Comparison of ENCODE assay signal across 8 mouse cellular contexts in genomic region chr10:77605908-77606826, GRCm38 (mm10). TPM values are rescaled to one million over a fixed set of nuclear protein-coding genes. Genes with fewer than 3 reads are reported as not detected.
DNase-seq lines count a peak whose midpoint lies in the region; ATAC-seq lines count a peak whose summit lies in the region.

Sumo3 (plus strand) TSS chr10:77606097.
Gm49325 (plus strand) TSS chr10:77606197.

- H3K9ac ChIP-seq in intestine, embryonic 15.5 days, result peak within 1 kb of the TSS; percentile 79

- ATAC-seq in intestine, embryonic 15.5 days, result peak; percentile 94
- ATAC-seq in megakaryocyte-erythroid progenitor cell, adult 5-6 weeks (replicated peaks; ENCODE audit: low FRiP score, low TSS enrichment, poor library complexity, severe bottlenecking), result peak; percentile 88

- H3K4me2 ChIP-seq in intestine, embryonic 15.5 days (replicated peaks), result peak within 1 kb of the TSS; percentile 74

- peak within 1 kb of the TSS; percentile 70 for H3K4me3 ChIP-seq in intestine, embryonic 15.5 days (replicated peaks)

- H3K4me1 ChIP-seq in intestine, embryonic 15.5 days (replicated peaks), result 0 out of 2 replicates have a peak, but pooled peaks cover 11% of the 10 kb centered on the region

- H3K9me3 ChIP-seq in intestine, embryonic 15.5 days, result no peaks in the 10 kb centered on the region

- peaks cover 14% of the 10 kb centered on the region; the same call in 1 of the 2 replicates for H3K36me3 ChIP-seq in intestine, embryonic 15.5 days

- WGBS in intestine, embryonic 15.5 days, result under 1% methylated on average over 104 of the region's 119 CpGs

- peak; percentile 99 for DNase-seq in adrenal gland, adult 18-20 months (ENCODE audit: low spot score in 2 of 2)
- DNase-seq in embryo, embryonic 11 days, result peak; percentile 93
- DNase-seq in gastrocnemius, postnatal 25 days, result peak; percentile 98
- DNase-seq in left cerebral cortex, postnatal 14 days (ENCODE audit: low spot score in 2 of 2), result peak; percentile 93 to 96
- peak; percentile 93 for DNase-seq in right cerebral cortex, postnatal 14 days
- DNase-seq in urinary bladder, postnatal 25 days (ENCODE audit: low spot score), result peak; percentile 100

- intact Hi-C loops in left cerebral cortex, postnatal 14 days (cut with DNase I), result loop anchor here (5.0 kb wide), 1 partner anchor 89 kb away; the partner anchor contains the start of gene Fam207a

- H3K27me3 ChIP-seq in intestine, embryonic 15.5 days (replicated peaks), result no peaks in the 10 kb centered on the region

- H3K27ac ChIP-seq in intestine, embryonic 15.5 days, result peak within 1 kb of the TSS; percentile 96

RNA-seq across cellular contexts. Expression of gene Sumo3, which starts in this region (rescaled TPM):
- total RNA-seq in adrenal gland, adult 18-20 months (2021), result 10 to 100 TPM; 91.8 to 98.8 TPM
- 10 to 100 TPM; 32.8 to 36.7 TPM for total RNA-seq in gastrocnemius, postnatal 25 days (2021)
- 338 and 345 TPM in 2 replicates for polyA plus RNA-seq in intestine, embryonic 15.5 days (2015; fragmentation: Nextera tagmentation; extraction: Ambion mirVana)
- 100 to 1,000 TPM; 129 to 135 TPM for total RNA-seq in left cerebral cortex, postnatal 14 days (2021)
- total RNA-seq in megakaryocyte-erythroid progenitor cell, adult 5-6 weeks (2014; fragmentation: Nextera tagmentation), result 71.3 and 81.0 TPM in 2 replicates
- total RNA-seq in megakaryocyte-erythroid progenitor cell, adult 5-6 weeks (2017), result 150 and 265 TPM in 2 replicates

RNA-seq across cellular contexts. Expression of gene Gm49325, which starts in this region (rescaled TPM):
- total RNA-seq in adrenal gland, adult 18-20 months (2021), result 10 to 100 TPM; 13.1 to 17.1 TPM
- total RNA-seq in gastrocnemius, postnatal 25 days (2021), result 1 to 10 TPM; 6.5 to 7.4 TPM
- polyA plus RNA-seq in intestine, embryonic 15.5 days (2015; fragmentation: Nextera tagmentation; extraction: Ambion mirVana), result 4.1 and 5.4 TPM in 2 replicates
- total RNA-seq in left cerebral cortex, postnatal 14 days (2021), result 10 to 100 TPM in 1 of 2 experiments, 1 to 10 TPM in 1; 6.7 to 15.7 TPM
- total RNA-seq in megakaryocyte-erythroid progenitor cell, adult 5-6 weeks (2014; fragmentation: Nextera tagmentation), result not detected in 2 replicates
- total RNA-seq in megakaryocyte-erythroid progenitor cell, adult 5-6 weeks (2017), result not detected in 2 replicates

Comparison
In these comparisons a context has a peak if more than half of its experiments do, and no peak if none do; other contexts are left out.
1. Peak in every context shown above with its lines: DNase-seq, ATAC-seq, H3K4me3 ChIP-seq and H3K27ac ChIP-seq.
2. RNA of gene Gm49325 (total RNA-seq): 13.1 to 17.1 TPM in adrenal gland, adult 18-20 months, 6.7 to 15.7 TPM in left cerebral cortex, postnatal 14 days and 6.5 to 7.4 TPM in gastrocnemius, postnatal 25 days; not detected in megakaryocyte-erythroid progenitor cell, adult 5-6 weeks; every median in the first group is over 4 times any median in the second.